Mouse (Mus musculus): Measurements from ENCODE around the gene Lman1l. TPM values are rescaled to one million over a fixed set of nuclear protein-coding genes. Genes with fewer than 3 reads are reported as not detected.

The Lman1l gene
- polyA plus RNA-seq, 1 experiment = 0.09 TPM

DNA sequence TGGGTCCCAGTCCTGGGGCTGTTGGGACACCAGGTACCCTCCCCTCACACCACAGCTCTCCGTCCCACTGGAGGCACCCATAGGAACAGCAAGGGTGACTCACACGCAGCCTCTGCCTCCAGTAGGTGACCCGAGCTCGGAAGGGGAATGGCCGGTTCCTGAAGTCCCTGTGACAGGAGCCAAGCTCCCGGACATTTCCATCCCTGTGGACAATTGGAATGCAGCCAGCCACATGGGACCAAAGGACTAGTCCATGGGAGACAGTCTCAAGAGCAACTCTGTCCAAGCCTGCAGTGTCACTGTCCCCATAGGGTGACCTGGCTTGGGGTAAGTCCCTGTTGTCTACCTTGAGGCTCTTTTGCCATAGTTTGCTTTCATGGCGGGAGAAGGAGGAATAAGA, 6.6 kb downstream of the Lman1l start:
- TF ChIP-seq CTCF (IDR thresholded peaks at IDR 0.05; ENCODE audit: extremely low read depth, insufficient read depth, insufficient read length, insufficient replicate concordance) (no peak), POLR2A (IDR thresholded peaks at IDR 0.05; ENCODE audit: low read depth, low read length) (no peak)
- no peaks in the 10 kb centered on the region for H3K27me3 ChIP-seq (ENCODE audit: control insufficient read depth, insufficient read depth, low read length)
- no peaks in the 10 kb centered on the region for H3K4me1 ChIP-seq (ENCODE audit: control insufficient read depth, insufficient read depth, insufficient read length)
- WGBS = 85% methylated on average over 7 of the region's 7 CpGs
- H3K4me3 ChIP-seq (ENCODE audit: extremely low read depth, insufficient read depth, insufficient read length) = no peak overlapping the region
- no peak overlapping the region for H3K27ac ChIP-seq (ENCODE audit: insufficient read depth, low read length)
- DNase-seq (ENCODE audit: low read depth in 1 of 2, low spot score in 2 of 2) = no peak
- no peaks in the 10 kb centered on the region for H3K36me3 ChIP-seq (ENCODE audit: control insufficient read depth, insufficient read depth, low read length)

- WGBS = 76% methylated on average over 7 of the region's 7 CpGs
- Histone ChIP-seq H3K27me3 (ENCODE audit: control insufficient read depth, insufficient read depth, low read length) (no peaks in the 10 kb centered on the region), H3K27ac (ENCODE audit: insufficient read depth, low read length) (no peak overlapping the region), H3K4me3 (ENCODE audit: extremely low read depth, insufficient read depth, insufficient read length) (no peak overlapping the region), H3K36me3 (ENCODE audit: control insufficient read depth, insufficient read depth, low read length) (no peaks in the 10 kb centered on the region), H3K4me1 (ENCODE audit: control insufficient read depth, insufficient read depth, insufficient read length) (no peaks in the 10 kb centered on the region)
- no peak for TF ChIP-seq CTCF (IDR thresholded peaks at IDR 0.05; ENCODE audit: extremely low read depth, insufficient read depth, insufficient read length, insufficient replicate concordance)
- no peak for TF ChIP-seq POLR2A (IDR thresholded peaks at IDR 0.05; ENCODE audit: low read depth, low read length)
- no peak for DNase-seq (ENCODE audit: low read depth in 1 of 2, low spot score in 2 of 2)
Observed at GRCm38 (mm10) chr9:57612587-57612986, 8.0 kb downstream of the Lman1l start.

DNA sequence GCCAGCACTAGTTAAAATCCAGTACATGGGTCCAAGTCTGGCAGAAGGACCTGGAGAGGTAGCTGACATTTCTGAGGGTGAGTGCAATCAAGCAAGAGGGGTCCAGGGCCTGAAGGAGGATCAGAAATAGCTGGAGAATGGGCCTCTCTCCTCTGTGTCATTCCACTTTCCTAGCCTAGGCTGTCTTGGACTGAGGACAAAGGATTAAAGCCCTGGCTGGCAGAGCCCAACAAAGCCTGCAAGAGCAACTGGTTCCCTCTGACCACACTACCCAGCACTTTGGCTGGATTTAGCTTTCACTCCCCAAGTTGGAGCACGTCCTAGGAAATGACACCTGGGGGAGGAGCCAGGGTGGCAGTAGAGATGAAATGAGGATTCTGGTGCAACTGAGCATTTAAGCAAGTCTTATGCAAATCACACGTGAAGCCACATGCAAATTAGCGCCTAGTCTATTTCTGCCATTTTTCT, 10.2 kb downstream of the Lman1l start:
- Histone ChIP-seq H3K36me3 (ENCODE audit: control insufficient read depth, insufficient read depth, low read length) (no peaks in the 10 kb centered on the region), H3K27ac (ENCODE audit: insufficient read depth, low read length) (no peak overlapping the region), H3K27me3 (ENCODE audit: control insufficient read depth, insufficient read depth, low read length) (peaks cover 3% of the 10 kb centered on the region), H3K4me3 (ENCODE audit: extremely low read depth, insufficient read depth, insufficient read length) (no peak overlapping the region), H3K4me1 (ENCODE audit: control insufficient read depth, insufficient read depth, insufficient read length) (peaks cover 3% of the 10 kb centered on the region; the same call in 1 of the 2 replicates)
- TF ChIP-seq POLR2A (IDR thresholded peaks at IDR 0.05; ENCODE audit: low read depth, low read length) (no peak), CTCF (IDR thresholded peaks at IDR 0.05; ENCODE audit: extremely low read depth, insufficient read depth, insufficient read length, insufficient replicate concordance) (no peak)
- WGBS = 53% methylated on average over 3 of the region's 3 CpGs
- DNase-seq (ENCODE audit: low read depth in 1 of 2, low spot score in 2 of 2) = no peak

- WGBS = 62% methylated on average over 3 of the region's 3 CpGs
- peaks cover 3% of the 10 kb centered on the region; the same call in 1 of the 2 replicates for H3K4me1 ChIP-seq (ENCODE audit: control insufficient read depth, insufficient read depth, insufficient read length)
- DNase-seq (ENCODE audit: low read depth in 1 of 2, low spot score in 2 of 2) = no peak
- TF ChIP-seq POLR2A (IDR thresholded peaks at IDR 0.05; ENCODE audit: low read depth, low read length) (no peak), CTCF (IDR thresholded peaks at IDR 0.05; ENCODE audit: extremely low read depth, insufficient read depth, insufficient read length, insufficient replicate concordance) (no peak)
- no peak overlapping the region for H3K4me3 ChIP-seq (ENCODE audit: extremely low read depth, insufficient read depth, insufficient read length)
- peaks cover 3% of the 10 kb centered on the region for H3K27me3 ChIP-seq (ENCODE audit: control insufficient read depth, insufficient read depth, low read length)
- no peaks in the 10 kb centered on the region for H3K36me3 ChIP-seq (ENCODE audit: control insufficient read depth, insufficient read depth, low read length)
- H3K27ac ChIP-seq (ENCODE audit: insufficient read depth, low read length) = no peak overlapping the region
Observed at GRCm38 (mm10) chr9:57609803-57610202, 10.8 kb downstream of the Lman1l start.

DNA sequence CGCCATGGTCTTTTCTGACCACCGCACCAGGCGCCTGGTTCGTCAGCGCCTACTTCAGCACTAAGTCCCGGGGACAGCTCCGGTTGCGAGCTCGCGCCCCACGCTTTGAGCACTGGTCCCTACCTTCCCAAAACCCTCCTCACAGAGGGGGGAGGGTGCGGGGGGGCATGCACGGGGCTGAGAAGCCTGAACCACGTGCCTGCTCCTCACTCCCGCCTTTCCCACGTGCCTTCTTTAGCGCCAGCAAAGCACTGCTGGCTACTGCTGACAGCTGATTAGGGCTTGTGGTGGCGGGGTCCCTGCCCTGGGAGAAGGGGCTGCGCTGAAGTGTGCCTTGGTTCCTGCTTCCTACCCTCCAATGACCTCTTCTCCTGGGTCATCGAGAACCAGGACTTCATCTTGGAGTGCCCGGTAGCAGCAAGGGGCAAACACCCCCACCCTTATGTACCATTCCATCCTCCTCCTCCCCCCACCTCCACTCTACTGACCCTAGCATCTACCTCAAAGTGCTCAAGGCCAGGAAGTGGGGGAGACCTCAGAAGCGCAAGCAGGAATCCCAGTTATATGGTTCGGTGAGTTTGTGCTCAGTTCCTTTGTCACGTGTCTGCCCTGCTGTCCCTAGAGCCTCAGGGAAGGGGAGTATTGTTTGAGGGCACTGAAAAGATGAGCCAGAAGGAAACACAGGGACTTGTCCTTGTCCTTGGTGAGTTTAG, 14.3 kb downstream of the Lman1l start, which contains the start of gene Cplx3:
Gene Cplx3 (minus strand): TSS at position 143 of the 713 bp plus-strand sequence.
- 6% methylated on average over 24 of the region's 24 CpGs for WGBS
- Histone ChIP-seq H3K36me3 (ENCODE audit: control insufficient read depth, insufficient read depth, low read length) (no peaks in the 10 kb centered on the region), H3K4me1 (ENCODE audit: control insufficient read depth, insufficient read depth, insufficient read length) (peaks cover 3% of the 10 kb centered on the region; the same call in 1 of the 2 replicates), H3K4me3 (ENCODE audit: extremely low read depth, insufficient read depth, insufficient read length) (no peak within 1 kb of the TSS), H3K27me3 (ENCODE audit: control insufficient read depth, insufficient read depth, low read length) (peaks cover 3% of the 10 kb centered on the region), H3K27ac (ENCODE audit: insufficient read depth, low read length) (no peak within 1 kb of the TSS)
- no peak for DNase-seq (ENCODE audit: low read depth in 1 of 2, low spot score in 2 of 2)
- TF ChIP-seq CTCF (IDR thresholded peaks at IDR 0.05; ENCODE audit: extremely low read depth, insufficient read depth, insufficient read length, insufficient replicate concordance) (no peak), POLR2A (IDR thresholded peaks at IDR 0.05; ENCODE audit: low read depth, low read length) (no peak)

DNA sequence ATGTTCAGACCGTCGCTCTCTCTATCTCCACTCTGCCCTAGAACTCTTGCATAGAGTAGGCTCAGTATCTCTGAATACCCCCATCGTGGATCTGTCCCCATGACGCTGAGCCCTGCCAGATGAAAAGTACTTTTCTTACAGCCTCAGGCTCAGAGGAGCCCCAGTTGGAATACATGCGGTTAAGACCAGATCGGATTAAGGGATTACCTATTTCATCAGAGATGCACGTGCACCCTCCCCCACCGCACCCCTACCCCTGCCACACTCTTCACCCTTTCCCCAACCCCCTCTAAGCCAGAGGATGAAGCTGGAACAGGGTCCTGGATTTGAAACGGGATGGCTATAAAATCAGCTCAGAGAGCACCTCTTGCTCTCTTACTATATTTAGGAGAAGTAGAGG, 15.1 kb downstream of the Lman1l start:
- no peak overlapping the region for H3K4me3 ChIP-seq (ENCODE audit: extremely low read depth, insufficient read depth, insufficient read length)
- no peak overlapping the region for H3K27ac ChIP-seq (ENCODE audit: insufficient read depth, low read length)
- TF ChIP-seq CTCF (IDR thresholded peaks at IDR 0.05; ENCODE audit: extremely low read depth, insufficient read depth, insufficient read length, insufficient replicate concordance) (no peak), POLR2A (IDR thresholded peaks at IDR 0.05; ENCODE audit: low read depth, low read length) (no peak)
- no peak for DNase-seq (ENCODE audit: low read depth in 1 of 2, low spot score in 2 of 2)
- peaks cover 3% of the 10 kb centered on the region for H3K27me3 ChIP-seq (ENCODE audit: control insufficient read depth, insufficient read depth, low read length)
- no peaks in the 10 kb centered on the region for H3K36me3 ChIP-seq (ENCODE audit: control insufficient read depth, insufficient read depth, low read length)
- WGBS = 30% methylated on average over 9 of the region's 9 CpGs
- H3K4me1 ChIP-seq (ENCODE audit: control insufficient read depth, insufficient read depth, insufficient read length) = peaks cover 3% of the 10 kb centered on the region; the same call in 1 of the 2 replicates

- H3K27me3 ChIP-seq (ENCODE audit: control insufficient read depth, insufficient read depth, low read length) = peaks cover 3% of the 10 kb centered on the region
- no peak overlapping the region for H3K27ac ChIP-seq (ENCODE audit: insufficient read depth, low read length)
- H3K4me3 ChIP-seq (ENCODE audit: extremely low read depth, insufficient read depth, insufficient read length) = no peak overlapping the region
- WGBS = 79% methylated on average over 4 of the region's 4 CpGs
- no peak for DNase-seq (ENCODE audit: low read depth in 1 of 2, low spot score in 2 of 2)
- TF ChIP-seq CTCF (IDR thresholded peaks at IDR 0.05; ENCODE audit: extremely low read depth, insufficient read depth, insufficient read length, insufficient replicate concordance) (no peak), POLR2A (IDR thresholded peaks at IDR 0.05; ENCODE audit: low read depth, low read length) (no peak)
- no peaks in the 10 kb centered on the region for H3K36me3 ChIP-seq (ENCODE audit: control insufficient read depth, insufficient read depth, low read length)
- H3K4me1 ChIP-seq (ENCODE audit: control insufficient read depth, insufficient read depth, insufficient read length) = peaks cover 3% of the 10 kb centered on the region; the same call in 1 of the 2 replicates
Observed at GRCm38 (mm10) chr9:57604875-57605274, 15.7 kb downstream of the Lman1l start.
